ENCODE assay signal across 21 mouse cellular contexts in genomic region chr16:63717317-63717716, GRCm38 (mm10).
"Had no signal": no experiment of that assay in that cellular context is flagged by ENCODE, and none has a peak within 500 bp of the region (broad histone marks: within the 10 kb centered on the region; RNA-seq: fewer than 3 reads in every experiment).

No protein-coding gene starts in this region.

- H3K4me1 ChIP-seq: midbrain, embryonic 10.5 days; midbrain, embryonic 12.5 days; neural tube, embryonic 13.5 days; neural tube, embryonic 15.5 days; stomach, embryonic 15.5 days had no signal

- ATAC-seq: midbrain, embryonic 16.5 days had no signal

- H3K4me3 ChIP-seq: midbrain, embryonic 10.5 days; midbrain, embryonic 12.5 days; myocyte; neural tube, embryonic 13.5 days; neural tube, embryonic 15.5 days; stomach, embryonic 15.5 days had no signal

- H3K36me3 ChIP-seq: midbrain, embryonic 10.5 days; midbrain, embryonic 12.5 days; neural tube, embryonic 13.5 days; neural tube, embryonic 15.5 days; stomach, embryonic 15.5 days had no signal

- H3K9me3 ChIP-seq: midbrain, embryonic 10.5 days; midbrain, embryonic 12.5 days; neural tube, embryonic 13.5 days; neural tube, embryonic 15.5 days; stomach, embryonic 15.5 days had no signal

- H3K27me3 ChIP-seq: midbrain, embryonic 12.5 days; neural tube, embryonic 13.5 days; neural tube, embryonic 15.5 days; stomach, embryonic 15.5 days had no signal

- H3K9ac ChIP-seq: lung, embryonic 14.5 days; midbrain, embryonic 12.5 days; neural tube, embryonic 13.5 days; neural tube, embryonic 15.5 days; stomach, embryonic 15.5 days had no signal

- H3K4me2 ChIP-seq: lung, embryonic 14.5 days; midbrain, embryonic 12.5 days; neural tube, embryonic 13.5 days; neural tube, embryonic 15.5 days; stomach, embryonic 15.5 days had no signal

- H3K27ac ChIP-seq: midbrain, embryonic 10.5 days; midbrain, embryonic 12.5 days; neural tube, embryonic 13.5 days; neural tube, embryonic 15.5 days; stomach, embryonic 15.5 days; stomach, postnatal 0 days had no signal

- DNase-seq: lung, adult 18-20 months; lung, embryonic 14.5 days; lung, postnatal 10 days; lung, postnatal 4 days; midbrain, embryonic 14.5 days; retina, postnatal 1 day; right cerebral cortex, adult 18-20 months; right cerebral cortex, postnatal 25 days; right cerebral cortex, postnatal 4 days; spleen, adult 18-20 months; thymus, adult 2 months; thymus, postnatal 25 days; thymus, postnatal 4 days had no signal
